In genomic region chr16:91593262-91593661, GRCm38 (mm10) we compare ENCODE assay signal across 9 mouse cellular contexts.
"Had no signal": no experiment of that assay in that cellular context is flagged by ENCODE, and none has a peak within 500 bp of the region (broad histone marks: within the 10 kb centered on the region; RNA-seq: fewer than 3 reads in every experiment).

No protein-coding gene starts in this region.

- H3K4me3 ChIP-seq: limb, embryonic 15.5 days; liver, embryonic 12.5 days; midbrain, embryonic 12.5 days had no signal

- H3K27me3 ChIP-seq: midbrain, embryonic 12.5 days had no signal

- H3K27ac ChIP-seq: limb, embryonic 15.5 days; liver, embryonic 12.5 days; midbrain, embryonic 12.5 days had no signal

- DNase-seq: kidney, adult 18-20 months; kidney, postnatal 10 days; lung, embryonic 14.5 days; right cerebral cortex, adult 18-20 months; right cerebral cortex, postnatal 25 days had no signal

- ATAC-seq: liver, embryonic 12.5 days; midbrain, embryonic 16.5 days had no signal

- H3K9me3 ChIP-seq: limb, embryonic 15.5 days; liver, embryonic 12.5 days; midbrain, embryonic 12.5 days had no signal

- H3K36me3 ChIP-seq: limb, embryonic 15.5 days; liver, embryonic 12.5 days; midbrain, embryonic 12.5 days had no signal
